Comparison of ENCODE assay signal across 11 mouse cellular contexts in genomic region chr4:109106034-109106433, GRCm38 (mm10).
DNase-seq lines count a peak whose midpoint lies in the region; ATAC-seq lines count a peak whose summit lies in the region.
"Had no signal": no experiment of that assay in that cellular context is flagged by ENCODE, and none has a peak within 500 bp of the region (broad histone marks: within the 10 kb centered on the region; RNA-seq: fewer than 3 reads in every experiment).

No protein-coding gene starts in this region.

- DNase-seq in heart, adult 11 months, result peak; percentile 96
- no peak for DNase-seq in heart, postnatal 25 days (ENCODE audit: low spot score)
- no peak for DNase-seq in cerebellum, postnatal 14 days
- DNase-seq: cerebellum, adult 9-10 months; lung, embryonic 14.5 days; right cerebral cortex, adult 18-20 months had no signal

- intact Hi-C loops in heart, postnatal 25 days (cut with DNase I), result loop anchor here (5.0 kb wide), 1 partner anchor 41 kb away; no protein-coding TSS in a partner anchor

- 0 out of 2 replicates have a peak, but pooled peaks cover 4% of the 10 kb centered on the region for H3K4me1 ChIP-seq in midbrain, embryonic 13.5 days (replicated peaks)
- H3K4me1 ChIP-seq in midbrain, embryonic 16.5 days (ENCODE audit: control insufficient read depth, insufficient read depth, low read length), result no peaks in the 10 kb centered on the region
- H3K4me1 ChIP-seq in forebrain, embryonic 16.5 days (replicated peaks; ENCODE audit: control insufficient read depth, insufficient read depth, low read length), result 0 out of 2 replicates have a peak, but pooled peaks cover 3% of the 10 kb centered on the region

- no peaks in the 10 kb centered on the region for H3K9me3 ChIP-seq in midbrain, embryonic 13.5 days
- H3K9me3 ChIP-seq in midbrain, embryonic 16.5 days (replicated peaks; ENCODE audit: control insufficient read depth, low read length, poor library complexity, severe bottlenecking), result no peaks in the 10 kb centered on the region
- H3K9me3 ChIP-seq in forebrain, embryonic 16.5 days (ENCODE audit: control insufficient read depth, low read length), result no peaks in the 10 kb centered on the region
- H3K9me3 ChIP-seq: heart, embryonic 13.5 days had no signal

- H3K27ac ChIP-seq in midbrain, embryonic 13.5 days, result no peak overlapping the region
- H3K27ac ChIP-seq in midbrain, embryonic 16.5 days (ENCODE audit: low read length), result no peak overlapping the region
- no peak overlapping the region; the same call in 1 of the 2 replicates for H3K27ac ChIP-seq in forebrain, embryonic 16.5 days (ENCODE audit: low read length)
- H3K27ac ChIP-seq: heart, embryonic 13.5 days had no signal

- peaks cover 5% of the 10 kb centered on the region for H3K36me3 ChIP-seq in midbrain, embryonic 13.5 days
- 0 out of 2 replicates have a peak, but pooled peaks cover 2% of the 10 kb centered on the region for H3K36me3 ChIP-seq in midbrain, embryonic 16.5 days (ENCODE audit: control insufficient read depth, insufficient read depth, low read length)
- 0 out of 2 replicates have a peak, but pooled peaks cover 3% of the 10 kb centered on the region for H3K36me3 ChIP-seq in forebrain, embryonic 16.5 days (ENCODE audit: control insufficient read depth, insufficient read depth)

- H3K9ac ChIP-seq in midbrain, embryonic 13.5 days (replicated peaks), result no peak overlapping the region
- no peak overlapping the region for H3K9ac ChIP-seq in midbrain, embryonic 16.5 days (ENCODE audit: low read depth, low read length)
- no peak overlapping the region for H3K9ac ChIP-seq in forebrain, embryonic 16.5 days (replicated peaks; ENCODE audit: low read depth, low read length)
- H3K9ac ChIP-seq: heart, embryonic 13.5 days; lung, embryonic 14.5 days had no signal

- no peak overlapping the region for H3K4me2 ChIP-seq in midbrain, embryonic 13.5 days (replicated peaks)
- no peak overlapping the region for H3K4me2 ChIP-seq in midbrain, embryonic 16.5 days (ENCODE audit: low read length)
- no peak overlapping the region for H3K4me2 ChIP-seq in forebrain, embryonic 16.5 days (ENCODE audit: low read length)
- H3K4me2 ChIP-seq: heart, embryonic 13.5 days; lung, embryonic 14.5 days had no signal

- WGBS in midbrain, embryonic 13.5 days, result 83% methylated on average over 3 of the region's 3 CpGs
- WGBS in midbrain, embryonic 16.5 days, result 78% methylated on average over 3 of the region's 3 CpGs
- 49% methylated on average over 3 of the region's 3 CpGs for WGBS in forebrain, embryonic 16.5 days

- no peak overlapping the region for H3K4me3 ChIP-seq in midbrain, embryonic 13.5 days (replicated peaks)
- H3K4me3 ChIP-seq in midbrain, embryonic 16.5 days (ENCODE audit: low read depth, low read length), result no peak overlapping the region
- no peak overlapping the region for H3K4me3 ChIP-seq in forebrain, embryonic 16.5 days (replicated peaks; ENCODE audit: low read length)
- H3K4me3 ChIP-seq: heart, embryonic 13.5 days had no signal

- H3K27me3 ChIP-seq in midbrain, embryonic 13.5 days, result no peaks in the 10 kb centered on the region
- H3K27me3 ChIP-seq in midbrain, embryonic 16.5 days (ENCODE audit: control insufficient read depth, insufficient read depth, low read depth, low read length), result no peaks in the 10 kb centered on the region
- H3K27me3 ChIP-seq in forebrain, embryonic 16.5 days (replicated peaks; ENCODE audit: control insufficient read depth, insufficient read depth, low read length), result no peaks in the 10 kb centered on the region
- H3K27me3 ChIP-seq: heart, embryonic 13.5 days had no signal

- 0 out of 2 replicates have a peak, but pooled peaks have one; percentile 30 for ATAC-seq in midbrain, embryonic 13.5 days
- no peak for ATAC-seq in midbrain, embryonic 16.5 days
- peak; percentile 59 for ATAC-seq in forebrain, embryonic 16.5 days
- ATAC-seq in megakaryocyte progenitor cell, adult 5-6 weeks (replicated peaks; ENCODE audit: poor library complexity), result 0 out of 2 replicates have a peak, but pooled peaks have one; percentile 8
